Mouse (Mus musculus) megakaryocyte, embryonic 14.5 days (primary cell): Measurements from ENCODE around the gene Ampd2.

Experiments used
- FLI1 ChIP-seq: IDR thresholded peaks from 2 replicates; pipeline ENCODE4 v1.6.1; 2012; ENCODE audit warnings: low read length, inconsistent platforms, mixed read lengths
- GATA1 ChIP-seq: IDR thresholded peaks from 3 replicates; pipeline ENCODE4 v1.6.1; 2012; ENCODE audit warnings: mixed read lengths, low read length, inconsistent platforms, borderline replicate concordance

DNA sequence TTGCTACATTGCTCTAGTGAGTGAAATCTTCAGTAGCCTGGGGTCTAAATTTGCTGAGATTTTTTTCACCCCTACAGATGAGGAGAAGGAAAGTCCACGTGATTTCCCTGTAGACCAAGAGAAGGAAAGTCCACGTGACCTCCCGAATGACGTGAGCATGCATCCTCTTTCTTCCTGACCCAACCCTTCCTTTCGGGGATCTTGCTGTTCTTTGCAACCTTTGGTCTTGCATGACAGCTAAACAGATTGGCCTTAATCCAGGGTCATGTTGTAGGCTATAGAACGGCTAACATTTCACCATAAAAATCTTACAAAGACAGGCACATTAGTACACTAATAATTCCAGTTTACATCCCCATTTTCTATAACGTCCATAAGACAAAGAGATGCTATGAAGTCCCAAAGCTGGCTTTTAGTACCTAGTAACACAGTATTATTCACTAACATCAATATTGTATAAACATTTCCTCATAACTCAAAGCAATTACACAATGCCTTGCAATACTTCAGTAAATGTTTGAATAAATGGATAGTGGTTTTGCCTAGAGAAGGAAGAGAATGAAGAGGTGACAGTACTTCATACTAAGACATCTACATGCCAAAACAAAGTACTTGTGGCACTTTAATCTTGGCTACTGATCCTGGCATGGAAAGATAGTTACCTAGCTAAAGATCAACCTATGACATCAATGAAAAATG, 27.3 kb upstream of the Ampd2 start:
- TF ChIP-seq GATA1 = no peak
- TF ChIP-seq FLI1 = no peak
